Mouse (Mus musculus): ENCODE data around the gene Nt5c1a. TPM values are rescaled to one million over a fixed set of nuclear protein-coding genes. Genes with fewer than 3 reads are reported as not detected.

The Nt5c1a gene
- polyA plus RNA-seq, 1 experiment from 2014 or later: not detected

GRCm38 (mm10) chr4:123184816-123185215 lies 16.5 kb upstream of the Nt5c1a start:
- no peaks in the 10 kb centered on the region for H3K79me2 ChIP-seq (ENCODE audit: inconsistent target)
- H3K27ac ChIP-seq: no peak overlapping the region
- H3K36me3 ChIP-seq (ENCODE audit: inconsistent target): no peaks in the 10 kb centered on the region
- WGBS (ENCODE audit: missing documents): 58% methylated on average over 3 of the region's 3 CpGs
- H3K4me3 ChIP-seq (ENCODE audit: inconsistent target): no peak overlapping the region

DNA sequence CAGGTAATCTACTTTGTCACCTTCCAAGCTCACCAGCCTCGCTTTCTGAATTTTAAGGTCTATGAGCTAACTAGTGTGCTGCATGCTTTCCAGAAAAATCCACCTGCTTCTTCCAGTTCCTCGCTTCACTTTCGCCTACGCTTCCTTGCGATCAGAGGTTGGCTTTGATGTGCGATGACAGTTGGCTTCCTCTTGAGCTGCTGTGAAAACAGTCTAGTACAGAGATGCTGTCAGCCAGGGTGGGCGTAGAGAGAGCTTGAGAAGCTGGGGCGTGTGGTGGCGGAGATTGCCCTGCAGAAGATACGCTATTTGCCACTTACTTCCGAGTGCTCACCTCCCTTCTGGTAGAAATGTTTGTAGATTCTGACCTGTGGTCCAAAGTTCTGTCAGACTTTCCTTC lies 9.0 kb upstream of the Nt5c1a start:
- H3K4me3 ChIP-seq (ENCODE audit: inconsistent target): no peak overlapping the region
- H3K36me3 ChIP-seq (ENCODE audit: inconsistent target): no peaks in the 10 kb centered on the region
- WGBS (ENCODE audit: missing documents): 81% methylated on average over 11 of the region's 11 CpGs
- H3K79me2 ChIP-seq (ENCODE audit: inconsistent target): no peaks in the 10 kb centered on the region
- no peak overlapping the region for H3K27ac ChIP-seq

DNA sequence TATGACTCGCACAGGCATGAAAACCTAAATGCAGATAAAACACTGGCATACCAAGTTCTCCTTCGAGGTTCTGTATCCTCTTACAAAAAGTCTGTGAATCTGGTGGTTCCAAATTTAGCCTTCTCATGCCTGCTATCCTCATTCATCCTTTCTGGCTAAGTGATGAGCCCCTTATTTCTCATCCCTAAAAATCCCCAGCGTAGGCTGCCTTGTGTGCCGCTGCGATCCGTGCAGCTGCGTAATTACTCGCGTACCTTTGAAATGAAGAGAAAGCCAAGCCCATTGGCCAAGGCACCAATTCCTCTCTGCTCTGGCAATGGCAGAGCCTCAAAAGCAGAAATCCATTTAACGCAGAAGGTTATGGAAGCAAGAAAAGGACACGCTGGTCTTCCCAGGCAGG lies 7.5 kb upstream of the Nt5c1a start:
- no peak overlapping the region for H3K4me3 ChIP-seq (ENCODE audit: inconsistent target)
- H3K27ac ChIP-seq: no peak overlapping the region
- H3K36me3 ChIP-seq (ENCODE audit: inconsistent target): no peaks in the 10 kb centered on the region
- WGBS (ENCODE audit: missing documents): 90% methylated on average over 11 of the region's 11 CpGs
- no peaks in the 10 kb centered on the region for H3K79me2 ChIP-seq (ENCODE audit: inconsistent target)

- no peak overlapping the region for H3K27ac ChIP-seq
- H3K4me3 ChIP-seq (ENCODE audit: inconsistent target): no peak overlapping the region
Measured at GRCm38 (mm10) chr4:123196695-123197094, 4.6 kb upstream of the Nt5c1a start.

DNA sequence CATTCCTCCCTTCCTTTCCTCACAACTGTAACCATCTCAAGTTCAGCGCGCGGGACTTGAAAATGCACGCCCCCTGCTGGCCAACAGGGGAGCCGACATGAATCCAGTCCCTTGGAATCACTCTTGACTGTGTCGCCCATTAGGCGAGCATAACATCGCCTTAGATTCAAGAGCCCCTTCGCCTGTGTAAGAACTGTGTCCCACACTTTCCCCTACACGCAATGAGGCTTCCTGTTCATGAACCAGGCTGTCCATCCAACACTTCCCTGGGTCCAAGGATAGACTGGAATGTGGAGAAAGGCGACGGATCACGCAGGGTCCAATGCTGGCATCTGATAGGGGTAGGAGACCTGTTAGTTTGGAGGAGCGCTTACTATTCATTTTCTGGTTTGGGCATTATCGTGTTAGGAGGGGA lies 526 bp upstream of the Nt5c1a start:
- Histone ChIP-seq H3K4me3 (ENCODE audit: inconsistent target) (no peak overlapping the region), H3K27ac (no peak overlapping the region), H3K79me2 (ENCODE audit: inconsistent target) (no peaks in the 10 kb centered on the region), H3K36me3 (ENCODE audit: inconsistent target) (no peaks in the 10 kb centered on the region)
- 7% methylated on average over 15 of the region's 15 CpGs for WGBS (ENCODE audit: missing documents)

More at GRCm38 (mm10) chr4:123196695-123197094, 4.6 kb upstream of the Nt5c1a start:
- Histone ChIP-seq H3K79me2 (ENCODE audit: inconsistent target) (no peaks in the 10 kb centered on the region), H3K36me3 (ENCODE audit: inconsistent target) (no peaks in the 10 kb centered on the region)
- WGBS (ENCODE audit: missing documents): 45% methylated on average over 6 of the region's 6 CpGs

DNA sequence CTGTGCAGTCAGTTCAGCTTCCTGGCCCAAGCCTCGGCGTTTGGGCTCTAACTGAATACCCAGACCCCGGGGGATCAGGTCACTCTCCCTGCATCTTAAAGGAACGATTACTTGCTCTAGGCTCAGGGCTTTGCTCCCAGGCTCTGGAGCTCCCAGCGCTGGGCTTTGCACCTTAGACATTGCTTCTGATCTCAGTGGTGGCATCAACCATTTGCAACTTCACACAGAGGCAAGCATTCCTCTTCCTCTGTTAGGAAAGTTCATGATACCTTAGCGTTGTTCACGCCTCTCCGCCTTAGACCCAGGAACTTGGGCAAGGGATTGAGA lies 753 bp downstream of the Nt5c1a start:
- no peaks in the 10 kb centered on the region for H3K79me2 ChIP-seq (ENCODE audit: inconsistent target)
- WGBS (ENCODE audit: missing documents): 45% methylated on average over 8 of the region's 8 CpGs
- H3K4me3 ChIP-seq (ENCODE audit: inconsistent target): no peak overlapping the region
- no peak overlapping the region for H3K27ac ChIP-seq
- H3K36me3 ChIP-seq (ENCODE audit: inconsistent target): no peaks in the 10 kb centered on the region

DNA sequence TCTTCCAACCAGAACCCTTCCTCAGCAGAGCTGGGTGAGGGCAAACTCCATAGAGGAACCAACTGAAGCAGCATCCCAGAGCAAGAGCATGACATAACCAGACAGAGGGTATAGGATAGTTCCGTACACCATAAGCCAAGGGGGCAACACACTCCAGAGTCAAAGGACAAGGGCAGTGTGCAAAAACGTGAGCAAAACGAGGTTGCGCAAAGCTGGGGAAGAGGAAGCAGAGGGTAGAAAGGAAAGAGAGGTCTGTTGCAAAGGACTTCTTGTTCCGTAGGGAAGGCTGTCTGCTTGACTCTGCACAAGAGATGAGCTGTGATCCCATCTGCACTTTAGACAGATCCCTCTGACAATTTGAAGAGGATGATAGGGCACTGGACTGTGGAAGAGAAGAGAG lies 6.0 kb downstream of the Nt5c1a start:
- no peaks in the 10 kb centered on the region for H3K36me3 ChIP-seq (ENCODE audit: inconsistent target)
- H3K79me2 ChIP-seq (ENCODE audit: inconsistent target): no peaks in the 10 kb centered on the region
- H3K27ac ChIP-seq: no peak overlapping the region
- no peak overlapping the region for H3K4me3 ChIP-seq (ENCODE audit: inconsistent target)
- 18% methylated on average over 5 of the region's 5 CpGs for WGBS (ENCODE audit: missing documents)

DNA sequence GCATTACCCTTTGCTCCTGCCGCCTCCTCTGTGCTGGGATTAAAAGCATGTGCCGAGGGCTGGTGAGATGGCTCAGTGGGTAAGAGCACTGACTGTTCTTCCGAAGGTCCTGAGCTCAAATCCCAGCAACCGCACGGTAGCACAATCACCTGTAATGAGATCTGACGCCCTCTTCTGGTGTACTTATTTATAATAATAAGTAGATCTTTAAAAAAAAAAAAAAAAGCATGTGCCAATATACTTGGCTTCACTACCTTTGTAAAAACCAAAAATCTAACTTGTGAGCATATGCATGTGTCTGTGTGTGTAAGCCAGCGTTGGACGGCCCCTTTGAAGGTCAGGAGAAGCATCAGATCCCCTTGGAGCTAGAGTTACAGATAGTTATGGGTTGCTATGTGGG lies 9.7 kb downstream of the Nt5c1a start:
- Histone ChIP-seq H3K27ac (no peak overlapping the region), H3K79me2 (ENCODE audit: inconsistent target) (no peaks in the 10 kb centered on the region), H3K36me3 (ENCODE audit: inconsistent target) (no peaks in the 10 kb centered on the region), H3K4me3 (ENCODE audit: inconsistent target) (no peak overlapping the region)
- 64% methylated on average over 7 of the region's 8 CpGs for WGBS (ENCODE audit: missing documents)

GRCm38 (mm10) chr4:123211453-123211852 lies 10.1 kb downstream of the Nt5c1a start:
- 79% methylated on average over 5 of the region's 5 CpGs for WGBS (ENCODE audit: missing documents)
- Histone ChIP-seq H3K36me3 (ENCODE audit: inconsistent target) (no peaks in the 10 kb centered on the region), H3K79me2 (ENCODE audit: inconsistent target) (no peaks in the 10 kb centered on the region), H3K4me3 (ENCODE audit: inconsistent target) (no peak overlapping the region), H3K27ac (no peak overlapping the region)

DNA sequence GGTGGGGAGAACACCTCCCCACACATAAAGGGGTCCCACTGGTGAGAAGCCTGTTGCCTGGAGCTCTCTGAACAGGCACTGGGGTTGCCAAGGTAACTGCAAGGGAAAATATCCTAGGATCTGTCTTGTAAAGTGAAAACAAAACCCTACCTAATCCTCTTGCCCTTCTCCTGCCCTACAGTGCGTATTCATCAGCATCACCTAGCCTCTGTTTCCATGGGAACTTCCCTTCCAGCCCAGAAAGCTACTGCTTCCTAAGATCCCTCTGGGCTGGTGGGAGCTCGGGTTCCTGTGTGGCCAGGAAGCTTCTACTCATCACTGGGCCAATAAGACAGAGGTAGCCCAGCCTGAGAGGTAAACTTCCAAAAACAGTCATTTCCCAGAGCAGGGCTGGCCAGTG lies 11.0 kb downstream of the Nt5c1a start:
- Histone ChIP-seq H3K36me3 (ENCODE audit: inconsistent target) (no peaks in the 10 kb centered on the region), H3K4me3 (ENCODE audit: inconsistent target) (no peak overlapping the region), H3K27ac (no peak overlapping the region), H3K79me2 (ENCODE audit: inconsistent target) (no peaks in the 10 kb centered on the region)
- WGBS (ENCODE audit: missing documents): 66% methylated on average over 2 of the region's 2 CpGs

GRCm38 (mm10) chr4:123213975-123214374 lies 12.7 kb downstream of the Nt5c1a start:
- 92% methylated on average over 9 of the region's 9 CpGs for WGBS (ENCODE audit: missing documents)
- H3K27ac ChIP-seq: no peak overlapping the region
- H3K79me2 ChIP-seq (ENCODE audit: inconsistent target): no peaks in the 10 kb centered on the region
- no peak overlapping the region for H3K4me3 ChIP-seq (ENCODE audit: inconsistent target)
- no peaks in the 10 kb centered on the region for H3K36me3 ChIP-seq (ENCODE audit: inconsistent target)

DNA sequence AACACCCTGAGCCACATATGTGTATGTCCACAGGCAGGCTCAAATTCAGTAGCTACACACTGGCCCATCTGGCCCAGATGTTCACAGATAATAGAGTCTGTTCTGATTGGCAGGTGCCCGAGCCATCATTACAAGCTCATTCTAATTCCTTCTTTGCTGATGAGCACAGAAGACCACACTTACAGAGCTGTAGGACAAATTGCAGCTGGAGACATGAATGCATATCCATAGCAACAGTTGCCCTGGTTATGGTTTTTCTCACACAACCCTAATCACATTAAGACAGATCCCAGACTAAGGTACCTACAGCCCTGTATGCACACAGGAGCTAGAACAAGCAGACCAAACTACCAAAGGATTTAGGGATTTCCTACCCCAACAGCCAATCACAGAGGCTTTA lies 14.1 kb downstream of the Nt5c1a start:
- Histone ChIP-seq H3K27ac (no peak overlapping the region), H3K4me3 (ENCODE audit: inconsistent target) (no peak overlapping the region), H3K79me2 (ENCODE audit: inconsistent target) (no peaks in the 10 kb centered on the region), H3K36me3 (ENCODE audit: inconsistent target) (no peaks in the 10 kb centered on the region)
- WGBS (ENCODE audit: missing documents): 87% methylated on average over 1 of the region's 1 CpGs

DNA sequence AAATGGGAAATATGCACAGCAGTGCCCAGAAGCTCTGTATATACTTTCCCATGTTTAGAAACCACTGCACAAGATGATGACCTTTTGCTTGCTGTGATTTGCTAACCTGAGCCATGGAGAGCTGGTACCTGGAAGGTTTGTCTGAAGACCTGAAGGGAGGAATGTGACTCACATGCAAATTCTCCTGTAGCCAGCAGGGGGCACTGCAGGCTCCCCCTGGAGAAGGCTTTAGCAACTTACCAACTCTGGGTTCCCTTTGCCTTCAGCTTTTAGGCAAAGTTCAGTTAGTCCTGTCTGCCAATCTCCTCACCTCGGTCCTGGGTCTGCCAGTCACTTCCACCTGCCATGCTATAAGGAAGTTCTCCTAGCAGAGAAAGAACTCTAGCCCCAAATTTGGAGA lies 15.5 kb downstream of the Nt5c1a start:
- Histone ChIP-seq H3K79me2 (ENCODE audit: inconsistent target) (no peaks in the 10 kb centered on the region), H3K27ac (no peak overlapping the region), H3K4me3 (ENCODE audit: inconsistent target) (no peak overlapping the region), H3K36me3 (ENCODE audit: inconsistent target) (no peaks in the 10 kb centered on the region)
- WGBS (ENCODE audit: missing documents): 0% methylated on average over 1 of the region's 1 CpGs

DNA sequence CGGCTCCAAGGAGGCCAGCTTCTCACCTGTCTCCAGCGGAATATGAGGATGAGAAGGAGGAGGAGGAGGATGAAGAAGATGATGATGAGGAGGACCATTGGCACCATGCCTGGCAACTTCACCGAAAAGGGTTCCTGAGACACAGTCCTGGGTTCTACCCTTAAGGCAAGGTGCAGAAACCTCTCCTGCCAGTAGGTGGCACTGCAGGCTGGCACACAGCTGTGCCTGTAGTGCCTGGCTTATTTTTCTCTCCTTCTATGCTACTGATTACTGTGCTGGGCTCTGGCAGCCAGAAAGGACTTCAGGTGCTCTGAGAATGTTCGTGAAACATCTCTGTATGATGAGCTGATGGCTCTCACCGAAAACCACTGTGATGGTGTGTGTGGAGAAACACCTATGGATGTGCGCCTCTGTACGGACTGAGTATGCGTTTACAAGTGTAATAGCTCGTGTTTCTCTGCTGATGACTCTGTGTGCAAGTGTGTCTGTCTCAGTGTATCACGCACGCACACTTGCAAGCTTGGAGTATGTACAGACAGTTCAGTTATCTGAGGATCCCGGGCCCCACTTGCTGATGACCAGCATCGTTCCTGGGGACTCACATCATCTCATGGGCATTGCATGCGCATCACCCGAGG lies 18.5 kb downstream of the Nt5c1a start:
- Histone ChIP-seq H3K36me3 (ENCODE audit: inconsistent target) (no peaks in the 10 kb centered on the region), H3K27ac (no peak overlapping the region)

GRCm38 (mm10) chr4:123220637-123221036 lies 19.3 kb downstream of the Nt5c1a start:
- WGBS (ENCODE audit: missing documents): 89% methylated on average over 4 of the region's 4 CpGs
- Histone ChIP-seq H3K36me3 (ENCODE audit: inconsistent target) (no peaks in the 10 kb centered on the region), H3K4me3 (ENCODE audit: inconsistent target) (no peak overlapping the region), H3K79me2 (ENCODE audit: inconsistent target) (no peaks in the 10 kb centered on the region), H3K27ac (no peak overlapping the region)

More for the DNA sequence above, 18.5 kb downstream of the Nt5c1a start:
- Histone ChIP-seq H3K79me2 (ENCODE audit: inconsistent target) (no peaks in the 10 kb centered on the region), H3K4me3 (ENCODE audit: inconsistent target) (no peak overlapping the region)
- whole genome bisulfite sequencing (ENCODE audit: missing documents): 63% methylated on average over 15 of the region's 15 CpGs

DNA sequence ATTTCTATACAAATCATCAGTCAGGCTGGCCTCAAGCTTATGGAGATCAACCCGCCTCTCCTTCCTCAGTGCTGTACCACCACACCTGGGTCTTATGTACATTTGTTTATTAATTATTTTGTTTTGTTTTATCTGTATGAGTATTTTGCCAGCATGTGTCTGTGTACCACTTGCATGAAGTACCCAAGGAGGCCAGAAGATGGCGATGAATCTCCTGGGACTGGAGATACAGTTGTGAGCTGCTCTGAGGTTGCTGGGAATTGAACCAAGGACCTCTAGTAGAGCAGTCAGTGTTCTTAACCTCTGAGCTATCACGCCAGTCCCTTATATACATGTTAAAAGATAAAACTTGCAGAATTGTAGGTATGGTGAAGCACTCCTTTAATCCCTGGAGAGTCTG lies 22.0 kb downstream of the Nt5c1a start:
- Histone ChIP-seq H3K27ac (no peak overlapping the region), H3K79me2 (ENCODE audit: inconsistent target) (no peaks in the 10 kb centered on the region), H3K4me3 (ENCODE audit: inconsistent target) (no peak overlapping the region), H3K36me3 (ENCODE audit: inconsistent target) (no peaks in the 10 kb centered on the region)
- WGBS (ENCODE audit: missing documents): 89% methylated on average over 3 of the region's 3 CpGs
